Mouse (Mus musculus) CH12.LX (cell line): ENCODE measurements around the gene Nrsn1. TPM values are rescaled to one million over a fixed set of nuclear protein-coding genes. Genes with fewer than 3 reads are reported as not detected.
"Not testable (repeated sequence)": the region's sequence is repeated elsewhere in the genome, so short reads cannot be mapped to it uniquely, and the experiment has no call there.

ENCODE experiments used
- DNase-seq: peaks from one replicate; pipeline ENCODE4 v3.0.0-alpha.2; 2013; ENCODE audit errors: extremely low read depth
- H3K27ac ChIP-seq: 2 replicates; pipeline ENCODE4 v1.5.1; 2012; ENCODE audit warnings: low read depth, mild to moderate bottlenecking, control low read depth, moderate library complexity; ENCODE audit not compliant: insufficient read depth
- H3K27me3 ChIP-seq: replicated peaks from 2 replicates; pipeline ENCODE3; 2012; ENCODE audit warnings: inconsistent platforms
- H3K36me3 ChIP-seq, 2 experiments: replicated peaks in 1 of 2; 2 replicates each; pipeline versions ENCODE3 to v1.6.1; 2012; ENCODE audit warnings: inconsistent platforms in 1 of 2, low read length in 1 of 2, mild to moderate bottlenecking in 1 of 2, mixed read lengths in 1 of 2, moderate library complexity in 1 of 2; ENCODE audit not compliant: control insufficient read depth in 1 of 2, insufficient read depth in 1 of 2
- H3K4me1 ChIP-seq, 2 experiments: 2 replicates each; pipeline ENCODE4 v1.6.1; 2012; ENCODE audit warnings: inconsistent platforms in 1 of 2, moderate library complexity in 1 of 2; ENCODE audit not compliant: insufficient read depth in 2 of 2, control insufficient read depth in 1 of 2
- H3K4me2 ChIP-seq: 2 replicates; pipeline ENCODE4 v1.6.1; 2012; ENCODE audit warnings: low read depth, mild to moderate bottlenecking, control low read depth; ENCODE audit not compliant: poor library complexity, insufficient read depth, severe bottlenecking
- H3K4me3 ChIP-seq, 3 experiments: fragments of 150-350 bp in 1 of 3; sonication (generic) in 1 of 3; replicated peaks in 1 of 3; 2 replicates each; pipeline versions ENCODE3 to v1.5.1; 2011 to 2012; ENCODE audit warnings: low read depth in 2 of 3, low read length in 2 of 3, mild to moderate bottlenecking in 2 of 3, moderate library complexity in 2 of 3, control low read depth in 1 of 3, improper control_type of control experiment in 1 of 3, inconsistent platforms in 1 of 3, mixed read lengths in 1 of 3; ENCODE audit not compliant: poor library complexity in 1 of 3
- H3K79me2 ChIP-seq: replicated peaks from 2 replicates; pipeline ENCODE4 v1.6.1; 2012; ENCODE audit warnings: mild to moderate bottlenecking, moderate library complexity; ENCODE audit not compliant: control insufficient read depth, poor library complexity, insufficient read depth, severe bottlenecking; ENCODE audit errors: extremely low read depth
- H3K9ac ChIP-seq: 2 replicates; pipeline ENCODE4 v1.6.1; 2012; ENCODE audit warnings: low read depth, mild to moderate bottlenecking, control low read depth, moderate library complexity; ENCODE audit not compliant: insufficient read depth
- H3K9me3 ChIP-seq: replicated peaks from 2 replicates; pipeline ENCODE3; 2012; ENCODE audit warnings: low read length, inconsistent platforms, mixed read lengths
- ETS1 ChIP-seq: conservative IDR thresholded peaks from 2 replicates; pipeline ENCODE4 v1.6.1; 2012; ENCODE audit warnings: low read depth, mild to moderate bottlenecking, inconsistent platforms, low read length, improper control_type of control experiment, moderate library complexity
- GABPA ChIP-seq: IDR thresholded peaks from 2 replicates; pipeline ENCODE4 v1.6.1; 2012; ENCODE audit warnings: low read depth, low read length, improper control_type of control experiment, inconsistent platforms; ENCODE audit not compliant: insufficient replicate concordance
- IRF4 ChIP-seq: IDR thresholded peaks from 2 replicates; pipeline ENCODE4 v1.6.1; 2014; ENCODE audit warnings: low read depth, mild to moderate bottlenecking, inconsistent platforms, low read length, improper control_type of control experiment
- MEF2A ChIP-seq: IDR thresholded peaks from 2 replicates; pipeline ENCODE4 v1.6.1; 2014; ENCODE audit warnings: low read depth, mild to moderate bottlenecking, inconsistent platforms, low read length, improper control_type of control experiment, borderline replicate concordance
- MYC ChIP-seq: IDR thresholded peaks from 2 replicates; pipeline ENCODE4 v1.6.1; 2011; ENCODE audit warnings: low read depth, mild to moderate bottlenecking, improper control_type of control experiment, low read length
- PAX5 ChIP-seq: IDR thresholded peaks from 2 replicates; pipeline ENCODE4 v1.6.1; 2012; ENCODE audit warnings: low read length, inconsistent platforms, mixed read lengths
- dilution Hi-C: fragments of 300-500 bp; cut with MboI; formaldehyde crosslinking; loops from 2 replicates; pipeline ENCODE4 v1.14.3; 2020; ENCODE audit warnings: low sequenced_read_pairs; ENCODE audit not compliant: extremely low pct_unique_long_range_greater_than_20kb, extremely low pct_ligation_motif_present
- in situ Hi-C: fragments of 300-500 bp; cut with MboI; formaldehyde crosslinking; loops from 3 replicates; pipeline ENCODE4 v1.14.3; 2019; ENCODE audit warnings: low sequenced_read_pairs, low pct_ligation_motif_present, low pct_unique_long_range_greater_than_20kb, mixed read lengths
- polyA plus RNA-seq: library from polyadenylated mRNA; unstranded; fragments of >175 nt; gene quantifications from 2 replicates; pipeline ENCODE4 v1.2.1, GENCODE M21; 2012; ENCODE audit warnings: low read depth; ENCODE audit not compliant: insufficient read length
- total RNA-seq, 2 experiments: library from RNA; depleted of rRNA; stranded (reverse); fragments of 300-350 nt in 1 of 2; fragments of >200 nt in 1 of 2; gene quantifications; 2 replicates each; pipeline ENCODE4 v1.2.3; 2012 to 2014

The Nrsn1 gene
- total RNA-seq (2012; rRNA removed) (not detected in 2 replicates), total RNA-seq (2014; rRNA removed) (not detected in 2 replicates), polyA plus RNA-seq (not detected in 2 replicates)

GRCm38 (mm10) chr13:25270402-25270801 lies at the start of gene Nrsn1:
Gene Nrsn1 (minus strand): TSS chr13:25270502.
- H3K9me3 ChIP-seq, result not testable (repeated sequence)

GRCm38 (mm10) chr13:25312059-25312458 lies 41.8 kb upstream of the Nrsn1 start:
- TF ChIP-seq ETS1 (no peak), PAX5 (no peak)
- TF ChIP-seq, all 38 proteins: peak for 0
- in situ Hi-C loops (no loop called here), dilution Hi-C loops (no loop called here)
- DNase-seq, result no peak
- no peaks in the 10 kb centered on the region for H3K27me3 ChIP-seq
- no peaks in the 10 kb centered on the region for H3K79me2 ChIP-seq
- H3K36me3 ChIP-seq, result no peaks in the 10 kb centered on the region
- no peaks in the 10 kb centered on the region for H3K9me3 ChIP-seq
- H3K9ac ChIP-seq, result no peak overlapping the region
- H3K4me1 ChIP-seq, result no peaks in the 10 kb centered on the region
- no peak overlapping the region for H3K4me3 ChIP-seq
- no peak overlapping the region for H3K27ac ChIP-seq
- no peak overlapping the region for H3K4me2 ChIP-seq

More at GRCm38 (mm10) chr13:25270402-25270801, at the start of gene Nrsn1:
- H3K27me3 ChIP-seq, H3K79me2 ChIP-seq, H3K9ac ChIP-seq, DNase-seq, H3K4me1 ChIP-seq, dilution Hi-C loops, H3K4me3 ChIP-seq, in situ Hi-C loops, H3K27ac ChIP-seq, H3K4me2 ChIP-seq, H3K36me3 ChIP-seq: not testable (repeated sequence)

- in situ Hi-C loops, result no loop called here
- Histone ChIP-seq H3K36me3 (no peaks in the 10 kb centered on the region), H3K27me3 (no peaks in the 10 kb centered on the region), H3K9me3 (no peaks in the 10 kb centered on the region), H3K4me3 (no peak overlapping the region), H3K27ac (no peak overlapping the region), H3K9ac (no peak overlapping the region), H3K79me2 (no peaks in the 10 kb centered on the region), H3K4me1 (no peaks in the 10 kb centered on the region), H3K4me2 (no peak overlapping the region)
- dilution Hi-C loops, result no loop called here
- DNase-seq, result no peak
- TF ChIP-seq GABPA, result no peak
Observed at GRCm38 (mm10) chr13:25310068-25310467, 39.8 kb upstream of the Nrsn1 start.

- no peak overlapping the region for H3K4me2 ChIP-seq
- no peak overlapping the region for H3K4me3 ChIP-seq
- no peak overlapping the region for H3K27ac ChIP-seq
- no peaks in the 10 kb centered on the region for H3K9me3 ChIP-seq
- DNase-seq, result no peak
- H3K4me1 ChIP-seq, result no peaks in the 10 kb centered on the region
- no peaks in the 10 kb centered on the region for H3K79me2 ChIP-seq
- dilution Hi-C loops (no loop called here), in situ Hi-C loops (no loop called here)
- no peak for TF ChIP-seq MYC
- TF ChIP-seq IRF4, result no peak
- no peak for TF ChIP-seq MEF2A
- no peaks in the 10 kb centered on the region for H3K36me3 ChIP-seq
- no peaks in the 10 kb centered on the region for H3K27me3 ChIP-seq
- no peak overlapping the region for H3K9ac ChIP-seq
Observed at GRCm38 (mm10) chr13:25288736-25289135, 18.4 kb upstream of the Nrsn1 start.
